Mouse (Mus musculus) brain, embryonic 14.5 days (tissue): ENCODE data around the gene Zfp36l2. TPM values are rescaled to one million over a fixed set of nuclear protein-coding genes. Genes with fewer than 3 reads are reported as not detected.
A peak's percentile ranks its signal among the peaks of the same experiment; 100 is the strongest.

Source experiments
- DNase-seq: peaks from one replicate; pipeline ENCODE4 v3.0.0-alpha.2; 2011; ENCODE audit warnings: low read depth
- CTCF ChIP-seq: fragments of 200-500 bp; IDR thresholded peaks from 2 replicates; pipeline ENCODE4 v1.5.1; 2012; ENCODE audit warnings: inconsistent platforms, mild to moderate bottlenecking, moderate library complexity, borderline replicate concordance; ENCODE audit not compliant: insufficient read depth, insufficient read length; ENCODE audit errors: extremely low read depth
- POLR2A ChIP-seq: fragments of 200-500 bp; IDR thresholded peaks from 2 replicates; pipeline ENCODE4 v1.6.1; 2012; ENCODE audit warnings: mild to moderate bottlenecking, inconsistent platforms, borderline replicate concordance; ENCODE audit not compliant: poor library complexity, insufficient read depth, insufficient read length, severe bottlenecking; ENCODE audit errors: extremely low read depth
- polyA plus RNA-seq: library from polyadenylated mRNA; depleted of rRNA; stranded (reverse); fragments of >200 nt; gene quantifications from 2 replicates; pipeline ENCODE4 v1.2.3, GENCODE M21; 2012

The Zfp36l2 gene
- polyA plus RNA-seq, 1 experiment: 24.5 TPM

GRCm38 (mm10) chr17:84161231-84161854 lies 26.4 kb downstream of the Zfp36l2 start:
- TF ChIP-seq POLR2A (no peak), CTCF (no peak)
- DNase-seq: peak; percentile 59

DNA sequence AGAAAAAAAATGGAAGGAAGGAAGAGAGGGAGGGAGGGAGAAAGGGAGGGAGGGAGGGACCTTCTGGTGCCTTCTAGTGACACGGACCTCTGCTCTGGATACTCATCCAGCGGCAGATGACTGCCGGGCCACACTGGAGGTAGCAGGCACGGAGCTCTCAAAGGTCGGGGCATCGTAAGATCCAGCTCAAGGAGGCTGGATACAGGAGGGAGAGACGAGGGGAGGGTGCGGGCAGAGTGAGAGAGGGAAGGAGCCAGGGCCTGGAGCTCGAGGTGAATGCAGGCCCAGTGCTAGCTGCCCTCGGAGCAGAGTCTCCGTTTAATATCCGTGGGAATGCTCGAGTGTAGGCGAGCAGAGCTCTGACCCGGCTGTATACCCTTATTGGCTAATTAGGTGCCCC lies 28.9 kb downstream of the Zfp36l2 start:
- no peak for TF ChIP-seq CTCF
- no peak for DNase-seq

DNA sequence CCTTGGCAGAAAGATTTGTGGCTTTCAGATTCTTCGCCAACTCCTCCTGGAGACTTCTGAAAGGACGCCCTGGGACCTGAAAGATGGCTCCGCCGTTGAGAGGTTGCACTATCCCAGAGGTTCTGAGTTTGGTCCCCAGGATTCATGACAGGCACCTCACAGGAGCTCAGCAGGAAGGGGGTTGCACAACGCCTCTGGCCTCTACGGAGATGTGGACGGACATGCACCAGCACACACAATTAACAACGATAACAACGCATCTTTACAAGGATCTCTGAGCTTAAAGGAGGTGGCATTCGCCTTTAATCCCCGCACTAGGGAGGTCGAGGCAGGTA lies 29.3 kb downstream of the Zfp36l2 start:
- no peak for TF ChIP-seq POLR2A
- TF ChIP-seq CTCF: no peak
- DNase-seq: no peak

DNA sequence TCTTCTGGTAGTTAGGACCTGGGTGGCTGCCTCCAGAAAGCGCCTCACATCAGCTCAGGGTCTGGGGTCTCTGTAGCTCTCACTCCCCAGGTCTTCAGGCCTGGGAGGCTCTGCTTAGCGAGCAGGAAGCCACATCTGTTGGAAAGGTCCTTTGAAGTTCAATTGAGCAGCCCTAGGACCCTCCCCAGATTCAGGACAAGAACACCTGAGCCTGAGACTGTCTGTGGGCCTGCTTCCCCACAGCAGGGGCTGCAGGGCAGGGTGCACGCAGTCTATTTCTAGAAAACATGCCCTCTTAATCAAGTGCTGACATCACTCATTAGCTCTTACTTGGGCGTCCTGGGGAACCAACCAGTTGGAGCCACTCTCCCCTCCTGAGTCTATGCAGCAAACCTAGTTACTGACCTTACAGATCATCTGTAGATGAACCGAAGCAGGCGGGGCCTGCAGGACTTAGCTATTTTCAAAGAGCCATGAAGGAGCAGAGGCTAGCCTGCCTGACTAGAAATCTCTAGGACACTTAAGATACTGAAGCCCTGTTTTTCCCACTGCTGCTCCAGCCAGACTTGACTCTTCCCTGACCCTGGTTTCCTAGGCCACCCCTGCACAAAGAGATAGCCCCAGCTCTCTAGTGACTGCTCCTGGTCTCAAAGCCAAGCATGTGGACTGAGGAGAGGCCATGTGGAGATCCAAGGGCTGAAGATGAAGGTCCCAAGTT lies 29.8 kb downstream of the Zfp36l2 start:
- TF ChIP-seq POLR2A (no peak), CTCF (no peak)
- no peak for DNase-seq

DNA sequence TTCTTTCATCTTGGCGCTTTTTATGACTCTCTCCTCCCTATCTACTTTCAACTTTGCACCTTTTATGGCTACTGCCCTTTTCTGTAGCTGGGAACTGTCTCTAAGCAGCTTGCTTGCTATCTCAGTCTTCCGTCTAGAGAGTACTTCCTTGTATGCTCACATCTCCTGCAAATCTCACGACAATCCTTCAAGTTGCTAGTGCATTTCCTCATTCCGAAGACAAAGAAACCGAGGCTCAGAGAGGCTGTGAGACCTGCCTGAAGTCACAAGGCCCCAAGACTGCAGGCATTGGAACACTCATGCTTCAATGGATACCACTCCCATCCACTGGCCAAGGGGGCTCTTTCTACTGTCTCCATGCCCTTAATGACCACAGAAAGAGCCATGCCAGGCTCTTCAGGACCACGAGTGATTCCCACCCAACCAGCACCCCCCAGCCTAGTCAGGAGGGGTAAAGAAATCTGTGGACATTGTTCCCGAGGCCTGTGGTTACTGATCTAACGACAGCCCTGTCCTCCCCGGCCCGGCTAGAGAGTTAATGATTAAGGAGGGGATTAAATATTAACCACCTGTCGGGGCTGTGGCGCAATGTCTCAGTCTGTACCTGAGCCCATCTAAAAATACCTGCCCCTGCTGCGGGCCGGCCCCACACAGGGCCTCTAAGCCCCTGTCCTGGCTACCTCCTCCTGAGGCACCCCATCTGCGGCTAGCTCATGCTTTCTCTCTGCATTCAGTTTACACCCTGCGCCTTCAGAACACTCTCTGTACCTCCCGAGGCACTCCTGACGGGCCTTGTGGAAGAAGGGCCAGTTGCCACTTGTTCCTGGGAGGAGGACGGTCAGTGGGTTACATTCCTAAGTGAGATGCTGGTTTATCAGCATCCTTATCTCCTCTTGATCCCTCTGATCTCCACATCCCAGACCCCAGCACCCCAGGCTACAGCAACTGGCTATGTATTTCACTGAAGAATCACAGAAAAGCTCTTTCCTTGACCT lies 30.7 kb downstream of the Zfp36l2 start:
- TF ChIP-seq POLR2A: no peak
- TF ChIP-seq CTCF: no peak
- DNase-seq: no peak

GRCm38 (mm10) chr17:84156227-84156573 lies 31.5 kb downstream of the Zfp36l2 start:
- no peak for TF ChIP-seq CTCF
- TF ChIP-seq POLR2A: no peak
- no peak for DNase-seq

GRCm38 (mm10) chr17:84155516-84156226 lies 32.1 kb downstream of the Zfp36l2 start:
- DNase-seq: no peak
- TF ChIP-seq CTCF (no peak), POLR2A (no peak)

DNA sequence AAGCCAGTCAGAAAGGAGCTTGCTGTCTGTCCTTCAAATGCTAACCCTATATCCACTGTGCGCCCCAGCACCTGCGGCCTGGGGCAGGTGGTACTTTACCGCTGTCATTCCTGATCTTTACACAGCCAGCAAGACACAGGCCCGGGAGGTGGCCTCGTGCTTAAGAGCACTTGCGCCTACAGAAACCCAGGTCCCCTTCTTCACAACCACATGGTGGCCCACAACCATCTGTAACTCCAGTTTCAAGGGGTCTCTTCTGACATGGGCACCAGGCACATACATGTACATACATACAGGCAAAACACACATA lies 32.8 kb downstream of the Zfp36l2 start:
- no peak for TF ChIP-seq CTCF
- TF ChIP-seq POLR2A: no peak

DNA sequence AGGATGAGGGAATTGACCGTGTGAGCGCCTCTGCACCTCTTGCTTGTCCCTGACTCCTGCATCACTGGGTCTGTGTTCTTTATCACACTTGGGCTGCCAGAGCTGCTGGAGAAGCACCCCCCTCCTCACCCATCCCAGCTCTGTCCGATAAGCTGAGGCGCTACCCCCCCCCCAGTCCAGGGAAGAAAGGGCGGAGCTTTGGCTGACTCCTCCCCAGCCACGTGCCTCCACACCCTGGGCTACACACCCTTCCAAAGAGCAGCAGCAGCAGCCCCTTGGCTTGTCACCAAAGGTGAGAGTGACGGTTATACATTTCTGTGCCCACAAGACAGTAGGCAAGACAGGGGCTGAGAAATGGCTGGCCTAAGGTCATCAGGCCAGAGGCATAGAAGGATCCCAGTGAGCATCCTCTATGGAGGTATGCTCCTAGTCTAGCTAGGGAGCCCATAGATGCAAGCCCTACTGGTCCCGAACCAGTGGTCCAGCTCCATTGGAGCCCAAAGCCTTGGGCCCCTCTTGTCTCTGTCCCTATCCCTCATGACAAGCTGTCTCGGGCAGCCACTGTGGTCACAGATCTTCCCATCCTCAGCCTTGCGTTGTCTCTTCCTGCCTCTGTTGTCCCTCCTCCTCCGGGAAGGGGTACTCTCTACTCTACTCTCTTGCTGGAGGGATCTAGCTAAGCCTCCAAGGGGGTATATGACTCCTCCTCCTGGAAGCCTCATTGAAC lies 33.3 kb downstream of the Zfp36l2 start:
- TF ChIP-seq POLR2A: no peak
- TF ChIP-seq CTCF: no peak
- DNase-seq: no peak

More for the DNA sequence above, 32.8 kb downstream of the Zfp36l2 start:
- no peak for DNase-seq

- no peak for DNase-seq
- TF ChIP-seq POLR2A: no peak
- no peak for TF ChIP-seq CTCF
These were observed 34.6 kb downstream of the Zfp36l2 start for GRCm38 (mm10) chr17:84152976-84153786.
